Mouse (Mus musculus): ENCODE results near the gene Fbxl13. TPM values are rescaled to one million over a fixed set of nuclear protein-coding genes. Genes with fewer than 3 reads are reported as not detected.

The Fbxl13 gene
- polyA plus RNA-seq, 1 experiment from 2014 or later, result 0.12 TPM

GRCm38 (mm10) chr5:21518207-21518606 is 127.2 kb downstream of the Fbxl13 start:
- no peak overlapping the region for H3K9ac ChIP-seq (ENCODE audit: low read length)
- no peak overlapping the region for H3K27ac ChIP-seq (replicated peaks; ENCODE audit: low read depth, low read length)
- H3K36me3 ChIP-seq (ENCODE audit: control insufficient read depth, insufficient read depth, low read length), result no peaks in the 10 kb centered on the region
- 71% methylated on average over 4 of the region's 4 CpGs for WGBS
- H3K27me3 ChIP-seq (ENCODE audit: control insufficient read depth, insufficient read depth, low read length), result no peaks in the 10 kb centered on the region
- no peak for DNase-seq (ENCODE audit: low spot score)
- H3K4me2 ChIP-seq (ENCODE audit: low read depth, severe bottlenecking), result no peak overlapping the region
- H3K4me1 ChIP-seq (ENCODE audit: control insufficient read depth, insufficient read depth, low read length), result no peaks in the 10 kb centered on the region
- no peak for ATAC-seq (ENCODE audit: insufficient number of reproducible peaks, low FRiP score, low TSS enrichment, low read depth)
- no peak overlapping the region for H3K4me3 ChIP-seq (ENCODE audit: low read depth, low read length)
- H3K9me3 ChIP-seq (ENCODE audit: control insufficient read depth, low read length), result no peaks in the 10 kb centered on the region

- whole genome bisulfite sequencing, result 92% methylated on average over 2 of the region's 2 CpGs
- Histone ChIP-seq H3K27ac (replicated peaks; ENCODE audit: low read depth, low read length) (no peak overlapping the region), H3K4me1 (ENCODE audit: control insufficient read depth, insufficient read depth, low read length) (no peaks in the 10 kb centered on the region), H3K9ac (ENCODE audit: low read length) (no peak overlapping the region), H3K4me2 (ENCODE audit: low read depth, severe bottlenecking) (no peak overlapping the region), H3K4me3 (ENCODE audit: low read depth, low read length) (no peak overlapping the region), H3K9me3 (ENCODE audit: control insufficient read depth, low read length) (no peaks in the 10 kb centered on the region), H3K27me3 (ENCODE audit: control insufficient read depth, insufficient read depth, low read length) (no peaks in the 10 kb centered on the region), H3K36me3 (ENCODE audit: control insufficient read depth, insufficient read depth, low read length) (no peaks in the 10 kb centered on the region)
- DNase-seq (ENCODE audit: low spot score) (no peak), ATAC-seq (ENCODE audit: insufficient number of reproducible peaks, low FRiP score, low TSS enrichment, low read depth) (no peak)
Observed at GRCm38 (mm10) chr5:21517562-21517961, 127.9 kb downstream of the Fbxl13 start.

GRCm38 (mm10) chr5:21513363-21513762 is 132.1 kb downstream of the Fbxl13 start:
- no peak overlapping the region for H3K9ac ChIP-seq (ENCODE audit: low read length)
- no peaks in the 10 kb centered on the region for H3K4me1 ChIP-seq (ENCODE audit: control insufficient read depth, insufficient read depth, low read length)
- no peaks in the 10 kb centered on the region for H3K9me3 ChIP-seq (ENCODE audit: control insufficient read depth, low read length)
- H3K4me3 ChIP-seq (ENCODE audit: low read depth, low read length), result no peak overlapping the region
- 84% methylated on average over 10 of the region's 10 CpGs for WGBS
- no peak overlapping the region for H3K27ac ChIP-seq (replicated peaks; ENCODE audit: low read depth, low read length)
- H3K27me3 ChIP-seq (ENCODE audit: control insufficient read depth, insufficient read depth, low read length), result no peaks in the 10 kb centered on the region
- H3K4me2 ChIP-seq (ENCODE audit: low read depth, severe bottlenecking), result no peak overlapping the region
- H3K36me3 ChIP-seq (ENCODE audit: control insufficient read depth, insufficient read depth, low read length), result no peaks in the 10 kb centered on the region
- no peak for ATAC-seq (ENCODE audit: insufficient number of reproducible peaks, low FRiP score, low TSS enrichment, low read depth)
- no peak for DNase-seq (ENCODE audit: low spot score)

- DNase-seq (ENCODE audit: low spot score) (no peak), ATAC-seq (ENCODE audit: insufficient number of reproducible peaks, low FRiP score, low TSS enrichment, low read depth) (no peak)
- no peaks in the 10 kb centered on the region for H3K9me3 ChIP-seq (ENCODE audit: control insufficient read depth, low read length)
- no peaks in the 10 kb centered on the region for H3K27me3 ChIP-seq (ENCODE audit: control insufficient read depth, insufficient read depth, low read length)
- no peak overlapping the region for H3K9ac ChIP-seq (ENCODE audit: low read length)
- H3K27ac ChIP-seq (replicated peaks; ENCODE audit: low read depth, low read length), result no peak overlapping the region
- H3K4me2 ChIP-seq (ENCODE audit: low read depth, severe bottlenecking), result no peak overlapping the region
- 79% methylated on average over 4 of the region's 4 CpGs for WGBS
- no peak overlapping the region for H3K4me3 ChIP-seq (ENCODE audit: low read depth, low read length)
- H3K4me1 ChIP-seq (ENCODE audit: control insufficient read depth, insufficient read depth, low read length), result no peaks in the 10 kb centered on the region
- H3K36me3 ChIP-seq (ENCODE audit: control insufficient read depth, insufficient read depth, low read length), result no peaks in the 10 kb centered on the region
Observed at GRCm38 (mm10) chr5:21509801-21510200, 135.6 kb downstream of the Fbxl13 start.

GRCm38 (mm10) chr5:21506887-21507286 is 138.5 kb downstream of the Fbxl13 start:
- ATAC-seq (ENCODE audit: insufficient number of reproducible peaks, low FRiP score, low TSS enrichment, low read depth), result no peak
- H3K4me3 ChIP-seq (ENCODE audit: low read depth, low read length), result no peak overlapping the region
- H3K4me2 ChIP-seq (ENCODE audit: low read depth, severe bottlenecking), result no peak overlapping the region
- no peak overlapping the region for H3K9ac ChIP-seq (ENCODE audit: low read length)
- H3K27ac ChIP-seq (replicated peaks; ENCODE audit: low read depth, low read length), result no peak overlapping the region
- H3K27me3 ChIP-seq (ENCODE audit: control insufficient read depth, insufficient read depth, low read length), result no peaks in the 10 kb centered on the region
- no peaks in the 10 kb centered on the region for H3K4me1 ChIP-seq (ENCODE audit: control insufficient read depth, insufficient read depth, low read length)
- no peaks in the 10 kb centered on the region for H3K9me3 ChIP-seq (ENCODE audit: control insufficient read depth, low read length)
- WGBS, result 24% methylated on average over 1 of the region's 1 CpGs
- DNase-seq (ENCODE audit: low spot score), result no peak
- H3K36me3 ChIP-seq (ENCODE audit: control insufficient read depth, insufficient read depth, low read length), result no peaks in the 10 kb centered on the region

- H3K4me2 ChIP-seq (ENCODE audit: low read depth, severe bottlenecking), result no peak overlapping the region
- H3K27me3 ChIP-seq (ENCODE audit: control insufficient read depth, insufficient read depth, low read length), result no peaks in the 10 kb centered on the region
- DNase-seq (ENCODE audit: low spot score) (no peak), ATAC-seq (ENCODE audit: insufficient number of reproducible peaks, low FRiP score, low TSS enrichment, low read depth) (no peak)
- no peaks in the 10 kb centered on the region for H3K36me3 ChIP-seq (ENCODE audit: control insufficient read depth, insufficient read depth, low read length)
- H3K4me3 ChIP-seq (ENCODE audit: low read depth, low read length), result no peak overlapping the region
- no peaks in the 10 kb centered on the region for H3K9me3 ChIP-seq (ENCODE audit: control insufficient read depth, low read length)
- H3K9ac ChIP-seq (ENCODE audit: low read length), result no peak overlapping the region
- no peak overlapping the region for H3K27ac ChIP-seq (replicated peaks; ENCODE audit: low read depth, low read length)
- H3K4me1 ChIP-seq (ENCODE audit: control insufficient read depth, insufficient read depth, low read length), result no peaks in the 10 kb centered on the region
- WGBS, result 86% methylated on average over 8 of the region's 8 CpGs
Observed at GRCm38 (mm10) chr5:21505159-21505558, 140.3 kb downstream of the Fbxl13 start.

GRCm38 (mm10) chr5:21502936-21503610 is 142.4 kb downstream of the Fbxl13 start:
- Histone ChIP-seq H3K4me2 (ENCODE audit: low read depth, severe bottlenecking) (no peak overlapping the region), H3K9ac (ENCODE audit: low read length) (no peak overlapping the region), H3K4me1 (ENCODE audit: control insufficient read depth, insufficient read depth, low read length) (no peaks in the 10 kb centered on the region), H3K4me3 (ENCODE audit: low read depth, low read length) (no peak overlapping the region), H3K27me3 (ENCODE audit: control insufficient read depth, insufficient read depth, low read length) (no peaks in the 10 kb centered on the region), H3K27ac (replicated peaks; ENCODE audit: low read depth, low read length) (no peak overlapping the region), H3K9me3 (ENCODE audit: control insufficient read depth, low read length) (no peaks in the 10 kb centered on the region), H3K36me3 (ENCODE audit: control insufficient read depth, insufficient read depth, low read length) (no peaks in the 10 kb centered on the region)
- no peak for ATAC-seq (ENCODE audit: insufficient number of reproducible peaks, low FRiP score, low TSS enrichment, low read depth)
- no peak for DNase-seq (ENCODE audit: low spot score)
- WGBS, result 65% methylated on average over 13 of the region's 13 CpGs

GRCm38 (mm10) chr5:21500941-21501340 is 144.5 kb downstream of the Fbxl13 start:
- Histone ChIP-seq H3K4me1 (ENCODE audit: control insufficient read depth, insufficient read depth, low read length) (peaks cover 3% of the 10 kb centered on the region; the same call in 1 of the 2 replicates), H3K4me2 (ENCODE audit: low read depth, severe bottlenecking) (no peak overlapping the region), H3K36me3 (ENCODE audit: control insufficient read depth, insufficient read depth, low read length) (no peaks in the 10 kb centered on the region), H3K27me3 (ENCODE audit: control insufficient read depth, insufficient read depth, low read length) (no peaks in the 10 kb centered on the region), H3K4me3 (ENCODE audit: low read depth, low read length) (no peak overlapping the region), H3K9me3 (ENCODE audit: control insufficient read depth, low read length) (no peaks in the 10 kb centered on the region), H3K27ac (replicated peaks; ENCODE audit: low read depth, low read length) (no peak overlapping the region), H3K9ac (ENCODE audit: low read length) (no peak overlapping the region)
- WGBS, result 95% methylated on average over 2 of the region's 2 CpGs
- DNase-seq (ENCODE audit: low spot score) (no peak), ATAC-seq (ENCODE audit: insufficient number of reproducible peaks, low FRiP score, low TSS enrichment, low read depth) (no peak)

- no peak overlapping the region for H3K4me3 ChIP-seq (ENCODE audit: low read depth, low read length)
- no peaks in the 10 kb centered on the region for H3K27me3 ChIP-seq (ENCODE audit: control insufficient read depth, insufficient read depth, low read length)
- no peaks in the 10 kb centered on the region for H3K36me3 ChIP-seq (ENCODE audit: control insufficient read depth, insufficient read depth, low read length)
- H3K9ac ChIP-seq (ENCODE audit: low read length), result no peak overlapping the region
- no peak overlapping the region for H3K4me2 ChIP-seq (ENCODE audit: low read depth, severe bottlenecking)
- H3K27ac ChIP-seq (replicated peaks; ENCODE audit: low read depth, low read length), result no peak overlapping the region
- WGBS, result 89% methylated on average over 10 of the region's 10 CpGs
- no peak for ATAC-seq (ENCODE audit: insufficient number of reproducible peaks, low FRiP score, low TSS enrichment, low read depth)
- H3K9me3 ChIP-seq (ENCODE audit: control insufficient read depth, low read length), result no peaks in the 10 kb centered on the region
- peaks cover 4% of the 10 kb centered on the region; the same call in 1 of the 2 replicates for H3K4me1 ChIP-seq (ENCODE audit: control insufficient read depth, insufficient read depth, low read length)
- DNase-seq (ENCODE audit: low spot score), result no peak
Observed at GRCm38 (mm10) chr5:21500133-21500532, 145.3 kb downstream of the Fbxl13 start.

Data from limb, embryonic 11.5 days (tissue).